Mouse (Mus musculus) CD4-positive, CD25-positive, alpha-beta regulatory T cell, adult 2 months (primary cell): ENCODE results near the gene Rbm41.

ENCODE experiments used
- DNase-seq: peaks from one replicate; pipeline ENCODE4 v3.0.0-alpha.2; 2012; ENCODE audit warnings: low read depth, low spot score

Gene Rbm41

GRCm38 (mm10) chrX:139997740-139998690, at the start of gene Rbm41:
Rbm41 (minus strand) TSS chrX:139998595.
- DNase-seq = peak; percentile 80

GRCm38 (mm10) chrX:139998691-139999065, 283 bp upstream of the Rbm41 start:
- no peak for DNase-seq

- no peak for DNase-seq
Observed at GRCm38 (mm10) chrX:139982115-139982514, 16.3 kb downstream of the Rbm41 start.

- DNase-seq = no peak
Observed at GRCm38 (mm10) chrX:139933507-139933906, 64.9 kb downstream of the Rbm41 start.

GRCm38 (mm10) chrX:139932472-139932871, 65.9 kb downstream of the Rbm41 start:
- no peak for DNase-seq

- no peak for DNase-seq
Observed at GRCm38 (mm10) chrX:139920572-139920971, 77.8 kb downstream of the Rbm41 start.

GRCm38 (mm10) chrX:139891387-139891786, 107.0 kb downstream of the Rbm41 start:
- DNase-seq = no peak

- DNase-seq = no peak
Observed at GRCm38 (mm10) chrX:139883221-139883620, 115.2 kb downstream of the Rbm41 start.

- no peak for DNase-seq
Observed at GRCm38 (mm10) chrX:139877936-139878335, 120.5 kb downstream of the Rbm41 start.

- DNase-seq = no peak
Observed at GRCm38 (mm10) chrX:139877105-139877504, 121.3 kb downstream of the Rbm41 start.

- no peak for DNase-seq
Observed at GRCm38 (mm10) chrX:139870938-139871791, 127.2 kb downstream of the Rbm41 start, which contains the start of gene Morc4. Morc4 (minus strand) TSS chrX:139871677.

GRCm38 (mm10) chrX:139870300-139870711, 128.1 kb downstream of the Rbm41 start:
- DNase-seq = no peak

- DNase-seq = no peak
Observed at GRCm38 (mm10) chrX:139859402-139859801, 139.0 kb downstream of the Rbm41 start.

- no peak for DNase-seq
Observed at GRCm38 (mm10) chrX:139854795-139855194, 143.6 kb downstream of the Rbm41 start.

GRCm38 (mm10) chrX:139841091-139841490, 157.3 kb downstream of the Rbm41 start:
- no peak for DNase-seq
